Mouse (Mus musculus) lung, adult 2 months (tissue): ENCODE results near the gene Gosr2.

ENCODE experiments used
- CTCF ChIP-seq: fragments of 200-500 bp; IDR thresholded peaks from 2 replicates; pipeline ENCODE4 v1.5.1; 2011; ENCODE audit warnings: mild to moderate bottlenecking, low read length, control low read depth; ENCODE audit not compliant: insufficient read depth
- POLR2A ChIP-seq: fragments of 200-500 bp; IDR thresholded peaks from 2 replicates; pipeline ENCODE4 v1.6.1; 2011; ENCODE audit warnings: low read depth, mild to moderate bottlenecking, control low read depth, low read length, borderline replicate concordance; ENCODE audit errors: extremely low read depth

DNA sequence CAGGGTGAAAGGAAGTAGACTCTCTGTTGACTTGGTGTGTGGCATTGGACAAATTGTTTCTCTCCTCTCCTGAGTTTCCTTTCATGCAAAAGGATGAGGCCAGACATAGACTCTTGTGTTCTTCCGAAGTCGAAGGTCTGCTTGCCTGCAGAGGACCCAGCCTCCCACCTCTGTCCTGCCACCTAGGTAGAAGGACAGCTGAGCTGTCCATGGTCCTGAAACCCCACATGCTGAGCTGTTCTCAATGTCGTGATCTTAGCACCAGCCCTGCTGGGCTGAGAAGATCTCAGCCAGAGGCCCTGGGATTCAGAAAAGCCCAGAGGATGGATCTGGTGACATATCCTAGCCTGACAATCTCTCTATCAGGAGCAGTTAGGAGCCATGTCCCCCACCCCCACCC lies 41.2 kb downstream of the Gosr2 start:
- TF ChIP-seq CTCF = no peak
- no peak for TF ChIP-seq POLR2A
